In genomic region chr6:112364581-112364980, GRCm38 (mm10) we compare ENCODE assay signal across 9 mouse cellular contexts. TPM values are rescaled to one million over a fixed set of nuclear protein-coding genes. Genes with fewer than 3 reads are reported as not detected.
A peak's percentile ranks its signal among the peaks of the same experiment; 100 is the strongest.
DNase-seq lines count a peak whose midpoint lies in the region; ATAC-seq and TF ChIP-seq lines count a peak whose summit lies in the region.
"Had no signal": no experiment of that assay in that cellular context is flagged by ENCODE, and none has a peak within 500 bp of the region (broad histone marks: within the 10 kb centered on the region; RNA-seq: fewer than 3 reads in every experiment).

No protein-coding gene starts in this region.

- no peak overlapping the region for H3K4me2 ChIP-seq in hindbrain, postnatal 0 days (ENCODE audit: low read depth, low read length)
- no peak overlapping the region for H3K4me2 ChIP-seq in hindbrain, embryonic 16.5 days (ENCODE audit: low read length)
- no peak overlapping the region for H3K4me2 ChIP-seq in lung, embryonic 16.5 days (ENCODE audit: low read depth, low read length)
- no peak overlapping the region for H3K4me2 ChIP-seq in forebrain, embryonic 13.5 days
- H3K4me2 ChIP-seq: embryonic facial prominence, embryonic 13.5 days; liver, embryonic 13.5 days had no signal

- WGBS in hindbrain, postnatal 0 days: 43% methylated on average over 2 of the region's 2 CpGs
- 45% methylated on average over 2 of the region's 2 CpGs for WGBS in hindbrain, embryonic 16.5 days
- WGBS in lung, embryonic 16.5 days: 48% methylated on average over 2 of the region's 2 CpGs
- 38% methylated on average over 2 of the region's 2 CpGs for WGBS in forebrain, embryonic 13.5 days

- no peaks in the 10 kb centered on the region for H3K36me3 ChIP-seq in hindbrain, postnatal 0 days (ENCODE audit: insufficient read depth, low read length)
- no peaks in the 10 kb centered on the region for H3K36me3 ChIP-seq in hindbrain, embryonic 16.5 days (ENCODE audit: control insufficient read depth, insufficient read depth, low read length)
- no peaks in the 10 kb centered on the region for H3K36me3 ChIP-seq in lung, embryonic 16.5 days (ENCODE audit: control insufficient read depth, insufficient read depth, low read length)
- H3K36me3 ChIP-seq in forebrain, embryonic 13.5 days (ENCODE audit: poor library complexity, severe bottlenecking): no peaks in the 10 kb centered on the region
- H3K36me3 ChIP-seq: embryonic facial prominence, embryonic 13.5 days; liver, embryonic 13.5 days had no signal

- no peak overlapping the region for H3K9ac ChIP-seq in hindbrain, postnatal 0 days (replicated peaks; ENCODE audit: low read length)
- no peak overlapping the region for H3K9ac ChIP-seq in hindbrain, embryonic 16.5 days (ENCODE audit: low read depth, low read length)
- no peak overlapping the region for H3K9ac ChIP-seq in lung, embryonic 16.5 days (ENCODE audit: low read length)
- H3K9ac ChIP-seq in forebrain, embryonic 13.5 days: no peak overlapping the region
- H3K9ac ChIP-seq: embryonic facial prominence, embryonic 13.5 days; liver, embryonic 13.5 days had no signal

- DNase-seq in hindbrain, postnatal 0 days (ENCODE audit: low spot score): peak; percentile 86
- peak; percentile 23 for DNase-seq in urinary bladder, postnatal 25 days (ENCODE audit: low spot score)
- DNase-seq in urinary bladder, postnatal 4 days (ENCODE audit: low spot score in 2 of 2): no peak
- DNase-seq in embryo, embryonic 11 days: peak; percentile 79
- DNase-seq: liver, embryonic 13.5 days had no signal

- no peaks in the 10 kb centered on the region for H3K27me3 ChIP-seq in hindbrain, postnatal 0 days (ENCODE audit: insufficient read depth, low read length)
- H3K27me3 ChIP-seq in hindbrain, embryonic 16.5 days (replicated peaks; ENCODE audit: control insufficient read depth, insufficient read depth, low read length): no peaks in the 10 kb centered on the region
- no peaks in the 10 kb centered on the region for H3K27me3 ChIP-seq in lung, embryonic 16.5 days (ENCODE audit: control insufficient read depth, insufficient read depth, low read depth, low read length)
- H3K27me3 ChIP-seq in forebrain, embryonic 13.5 days: no peaks in the 10 kb centered on the region
- H3K27me3 ChIP-seq: embryonic facial prominence, embryonic 13.5 days; liver, embryonic 13.5 days had no signal

- H3K9me3 ChIP-seq in hindbrain, postnatal 0 days (ENCODE audit: low read length): no peaks in the 10 kb centered on the region
- no peaks in the 10 kb centered on the region for H3K9me3 ChIP-seq in hindbrain, embryonic 16.5 days (ENCODE audit: control insufficient read depth, low read length)
- H3K9me3 ChIP-seq in lung, embryonic 16.5 days (ENCODE audit: control insufficient read depth, low read length): no peaks in the 10 kb centered on the region
- H3K9me3 ChIP-seq in forebrain, embryonic 13.5 days (replicated peaks): no peaks in the 10 kb centered on the region
- H3K9me3 ChIP-seq: embryonic facial prominence, embryonic 13.5 days; liver, embryonic 13.5 days had no signal

- H3K4me1 ChIP-seq in hindbrain, postnatal 0 days (ENCODE audit: insufficient read depth, low read length): no peaks in the 10 kb centered on the region
- no peaks in the 10 kb centered on the region for H3K4me1 ChIP-seq in hindbrain, embryonic 16.5 days (ENCODE audit: control insufficient read depth, insufficient read depth, low read depth, low read length)
- H3K4me1 ChIP-seq in lung, embryonic 16.5 days (replicated peaks; ENCODE audit: control insufficient read depth, insufficient read depth, low read length): no peaks in the 10 kb centered on the region
- no peaks in the 10 kb centered on the region for H3K4me1 ChIP-seq in forebrain, embryonic 13.5 days
- H3K4me1 ChIP-seq: liver, embryonic 13.5 days had no signal

- TF ChIP-seq CTCF in hindbrain, postnatal 0 days (IDR thresholded peaks at IDR 0.05; ENCODE audit: low read depth): peak; percentile 74

- H3K27ac ChIP-seq in hindbrain, postnatal 0 days: no peak overlapping the region
- H3K27ac ChIP-seq in hindbrain, embryonic 16.5 days (ENCODE audit: low read depth, low read length): no peak overlapping the region
- no peak overlapping the region for H3K27ac ChIP-seq in lung, embryonic 16.5 days (ENCODE audit: low read length)
- no peak overlapping the region for H3K27ac ChIP-seq in forebrain, embryonic 13.5 days
- H3K27ac ChIP-seq: embryonic facial prominence, embryonic 13.5 days; liver, embryonic 13.5 days had no signal

- H3K4me3 ChIP-seq in hindbrain, postnatal 0 days (ENCODE audit: low read length): no peak overlapping the region
- no peak overlapping the region for H3K4me3 ChIP-seq in hindbrain, embryonic 16.5 days (ENCODE audit: low read length)
- H3K4me3 ChIP-seq in lung, embryonic 16.5 days (ENCODE audit: low read length): no peak overlapping the region
- no peak overlapping the region for H3K4me3 ChIP-seq in forebrain, embryonic 13.5 days
- H3K4me3 ChIP-seq: embryonic facial prominence, embryonic 13.5 days; liver, embryonic 13.5 days had no signal

- no peak for ATAC-seq in hindbrain, postnatal 0 days
- no peak for ATAC-seq in hindbrain, embryonic 16.5 days
- ATAC-seq in lung, embryonic 16.5 days (ENCODE audit: low read depth): peak; percentile 28; the same call in 1 of the 2 replicates
- no peak for ATAC-seq in forebrain, embryonic 13.5 days

RNA-seq across cellular contexts. Expression of gene Ssu2, which starts 23.2 kb away (rescaled TPM):
- 0.99 TPM in 1 of 2 replicates, not detected in the other for total RNA-seq in hindbrain, postnatal 0 days (2014; rRNA removed)
- polyA plus RNA-seq in hindbrain, postnatal 0 days (2015; fragmentation: Nextera tagmentation; extraction: Ambion mirVana): 0.33 and 0.64 TPM in 2 replicates
- 0.19 and 0.39 TPM in 2 replicates for polyA plus RNA-seq in hindbrain, embryonic 16.5 days (2015; fragmentation: Nextera tagmentation; extraction: Ambion mirVana)
- 4.8 and 5.5 TPM in 2 replicates for polyA plus RNA-seq in lung, embryonic 16.5 days (2015; fragmentation: Nextera tagmentation; extraction: Ambion mirVana)
- not detected in 2 replicates for polyA plus RNA-seq in forebrain, embryonic 13.5 days (2015; fragmentation: Nextera tagmentation; extraction: Ambion mirVana)

Comparison
In these comparisons a context has a peak if more than half of its experiments do, and no peak if none do; other contexts are left out.
1. DNase-seq: peak in hindbrain, postnatal 0 days (single experiment), urinary bladder, postnatal 25 days (single experiment) and embryo, embryonic 11 days (single experiment); none in urinary bladder, postnatal 4 days (0 of 2).